Mouse (Mus musculus) liver, embryonic 16.5 days (tissue): ENCODE measurements around the gene Tnpo2. TPM values are rescaled to one million over a fixed set of nuclear protein-coding genes. Genes with fewer than 3 reads are reported as not detected.

Source experiments
- ATAC-seq: fragments of 200-750 bp; cut with Nextera tagmentation; 2 replicates; pipeline ENCODE4 v1.8.0; 2017; ENCODE audit warnings: low read depth, mild to moderate bottlenecking, moderate number of reproducible peaks, moderate library complexity
- H3K27ac ChIP-seq: fragments of 300-500 bp; sonication (generic); 2 replicates; pipeline ENCODE4 v1.5.1; 2014; ENCODE audit warnings: mild to moderate bottlenecking, low read length
- H3K27me3 ChIP-seq: fragments of 300-500 bp; sonication (generic); 2 replicates; pipeline ENCODE4 v1.6.1; 2014; ENCODE audit warnings: low read depth, low read length, mixed read lengths; ENCODE audit not compliant: control insufficient read depth, insufficient read depth
- H3K36me3 ChIP-seq: fragments of 300-500 bp; sonication (generic); 2 replicates; pipeline ENCODE4 v1.6.1; 2014; ENCODE audit warnings: mild to moderate bottlenecking; ENCODE audit not compliant: control insufficient read depth, insufficient read depth
- H3K4me1 ChIP-seq: fragments of 300-500 bp; sonication (generic); 2 replicates; pipeline ENCODE4 v1.6.1; 2014; ENCODE audit warnings: low read depth, low read length, mixed read lengths; ENCODE audit not compliant: control insufficient read depth
- H3K4me2 ChIP-seq: fragments of 300-500 bp; sonication (generic); 2 replicates; pipeline ENCODE4 v1.6.1; 2014; ENCODE audit warnings: low read depth, low read length, mixed read lengths
- H3K4me3 ChIP-seq: fragments of 300-500 bp; sonication (generic); 2 replicates; pipeline ENCODE4 v1.5.1; 2014; ENCODE audit warnings: low read depth, mild to moderate bottlenecking, low read length
- H3K9ac ChIP-seq: fragments of 300-500 bp; sonication (generic); 2 replicates; pipeline ENCODE4 v1.6.1; 2014; ENCODE audit warnings: low read depth, low read length
- H3K9me3 ChIP-seq: fragments of 300-500 bp; sonication (generic); replicated peaks from 2 replicates; pipeline ENCODE4 v1.6.1; 2016; ENCODE audit warnings: low read length; ENCODE audit not compliant: control insufficient read depth
- WGBS: fragments of 180-500 bp; shearing (Covaris S2); extraction: QIAGEN DNeasy Blood & Tissue Kit; methylation state at CpG from one replicate; pipeline ENCODE4 v1.1.7; 2014; ENCODE audit not compliant: insufficient replicate concordance; 5-methylcytosine and 5-hydroxymethylcytosine counted together
- polyA plus RNA-seq: library from polyadenylated mRNA; unstranded; fragments of >200 nt; fragmentation: Nextera tagmentation; extraction: Ambion mirVana; gene quantifications from 2 replicates; pipeline ENCODE4 v1.2.1, GENCODE M21; 2015

Tnpo2 gene
- polyA plus RNA-seq, 1 experiment from 2014 or later = 17.7 TPM

- peaks cover 39% of the 10 kb centered on the region for H3K4me1 ChIP-seq
- H3K9ac ChIP-seq = peak within 1 kb of the TSS; percentile 74
- H3K4me3 ChIP-seq = peak within 1 kb of the TSS; percentile 78
- peak within 1 kb of the TSS; percentile 91 for H3K4me2 ChIP-seq
- peak; percentile 89 for ATAC-seq
- peaks cover 9% of the 10 kb centered on the region for H3K36me3 ChIP-seq
- H3K9me3 ChIP-seq = no peaks in the 10 kb centered on the region
- peak within 1 kb of the TSS; percentile 45 for H3K27ac ChIP-seq
- no peaks in the 10 kb centered on the region for H3K27me3 ChIP-seq
- WGBS = under 1% methylated on average over 30 of the region's 30 CpGs
Observed at GRCm38 (mm10) chr8:85083108-85083813, 46.5 kb downstream of the Tnpo2 start, which contains the start of gene Man2b1. TSS of gene Man2b1 (plus strand) at chr8:85083270.

GRCm38 (mm10) chr8:85084633-85085032 is 47.9 kb downstream of the Tnpo2 start:
- peak overlapping the region; percentile 91 for H3K4me2 ChIP-seq
- 49% methylated on average over 8 of the region's 8 CpGs for WGBS
- H3K36me3 ChIP-seq = peaks cover 11% of the 10 kb centered on the region
- H3K4me3 ChIP-seq = peak overlapping the region; percentile 78
- no peak for ATAC-seq
- H3K9ac ChIP-seq = no peak overlapping the region
- no peaks in the 10 kb centered on the region for H3K27me3 ChIP-seq
- no peak overlapping the region for H3K27ac ChIP-seq
- peaks cover 32% of the 10 kb centered on the region for H3K4me1 ChIP-seq
- no peaks in the 10 kb centered on the region for H3K9me3 ChIP-seq

DNA sequence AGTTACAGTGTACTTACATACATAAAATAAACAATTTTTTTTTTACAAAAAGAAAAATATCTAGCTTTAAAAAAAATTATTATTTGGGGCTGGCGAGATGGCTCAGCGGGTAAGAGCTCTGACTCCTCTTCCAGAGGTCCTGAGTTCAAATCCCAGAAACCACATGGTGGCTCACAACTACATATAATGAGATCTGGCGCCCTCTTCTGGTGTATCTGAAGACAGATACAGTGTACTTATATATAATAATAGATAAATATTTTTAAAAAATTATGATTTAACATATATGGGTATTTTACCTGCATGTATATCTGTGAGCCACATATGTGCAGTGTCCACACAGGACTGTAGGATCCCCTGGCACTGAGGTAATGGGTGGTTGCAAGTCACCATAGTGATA is 49.5 kb downstream of the Tnpo2 start:
- H3K27ac ChIP-seq = no peak overlapping the region
- H3K36me3 ChIP-seq = peaks cover 11% of the 10 kb centered on the region
- H3K4me2 ChIP-seq = no peak overlapping the region
- WGBS = 70% methylated on average over 3 of the region's 3 CpGs
- no peak overlapping the region for H3K9ac ChIP-seq
- no peaks in the 10 kb centered on the region for H3K9me3 ChIP-seq
- ATAC-seq = no peak
- peaks cover 26% of the 10 kb centered on the region for H3K4me1 ChIP-seq
- no peaks in the 10 kb centered on the region for H3K27me3 ChIP-seq
- no peak overlapping the region for H3K4me3 ChIP-seq

DNA sequence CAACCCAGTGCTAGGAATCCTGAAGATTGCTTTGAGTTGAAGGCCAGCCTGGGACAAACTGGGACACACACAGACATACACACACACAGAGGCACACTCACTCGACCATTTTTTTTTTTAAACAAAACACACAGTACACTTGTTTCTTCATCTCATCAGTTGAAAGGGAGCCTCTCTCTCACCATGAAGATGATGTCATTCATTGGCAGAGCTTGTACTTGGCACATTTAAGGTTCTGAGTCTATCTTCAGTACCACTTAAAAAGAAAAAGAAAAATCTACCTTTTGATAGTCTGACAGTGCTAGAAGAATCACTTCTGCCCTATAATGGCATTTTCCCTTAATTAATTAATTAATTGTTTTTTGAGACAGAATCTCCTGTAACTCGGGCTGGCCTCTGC is 52.1 kb downstream of the Tnpo2 start:
- Histone ChIP-seq H3K4me2 (no peak overlapping the region), H3K9ac (no peak overlapping the region), H3K4me1 (peaks cover 6% of the 10 kb centered on the region), H3K9me3 (no peaks in the 10 kb centered on the region), H3K27me3 (no peaks in the 10 kb centered on the region), H3K27ac (no peak overlapping the region), H3K36me3 (peaks cover 11% of the 10 kb centered on the region), H3K4me3 (no peak overlapping the region)
- 61% methylated on average over 2 of the region's 2 CpGs for WGBS
- no peak for ATAC-seq

DNA sequence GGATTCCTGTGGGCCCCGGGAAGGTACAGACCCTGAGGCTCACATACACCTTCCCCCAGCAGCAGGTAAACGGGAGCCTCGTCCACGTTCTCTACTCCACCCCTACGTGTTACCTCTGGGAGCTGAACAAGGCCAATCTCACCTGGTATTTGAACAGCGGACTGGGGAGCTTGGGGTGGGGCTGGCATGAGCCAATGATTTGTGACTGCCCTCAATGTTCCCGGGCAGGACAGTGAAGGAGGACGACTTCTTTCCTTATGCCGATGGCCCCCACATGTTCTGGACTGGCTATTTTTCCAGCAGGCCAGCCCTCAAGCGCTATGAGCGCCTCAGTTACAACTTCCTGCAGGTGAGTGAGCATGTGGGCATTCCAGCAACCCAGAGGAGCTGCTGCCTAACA is 54.1 kb downstream of the Tnpo2 start:
- no peaks in the 10 kb centered on the region for H3K9me3 ChIP-seq
- no peak overlapping the region for H3K4me3 ChIP-seq
- WGBS = 85% methylated on average over 11 of the region's 11 CpGs
- no peak overlapping the region for H3K9ac ChIP-seq
- no peak for ATAC-seq
- no peaks in the 10 kb centered on the region for H3K4me1 ChIP-seq
- no peak overlapping the region for H3K27ac ChIP-seq
- no peaks in the 10 kb centered on the region for H3K27me3 ChIP-seq
- peaks cover 8% of the 10 kb centered on the region for H3K36me3 ChIP-seq
- no peak overlapping the region for H3K4me2 ChIP-seq

GRCm38 (mm10) chr8:85091526-85092090 is 54.9 kb downstream of the Tnpo2 start:
- no peaks in the 10 kb centered on the region for H3K27me3 ChIP-seq
- H3K36me3 ChIP-seq = peaks cover 8% of the 10 kb centered on the region
- 65% methylated on average over 21 of the region's 21 CpGs for WGBS
- H3K4me3 ChIP-seq = no peak overlapping the region
- no peak overlapping the region for H3K4me2 ChIP-seq
- ATAC-seq = no peak
- no peaks in the 10 kb centered on the region for H3K4me1 ChIP-seq
- no peaks in the 10 kb centered on the region for H3K9me3 ChIP-seq
- no peak overlapping the region for H3K27ac ChIP-seq
- no peak overlapping the region for H3K9ac ChIP-seq

DNA sequence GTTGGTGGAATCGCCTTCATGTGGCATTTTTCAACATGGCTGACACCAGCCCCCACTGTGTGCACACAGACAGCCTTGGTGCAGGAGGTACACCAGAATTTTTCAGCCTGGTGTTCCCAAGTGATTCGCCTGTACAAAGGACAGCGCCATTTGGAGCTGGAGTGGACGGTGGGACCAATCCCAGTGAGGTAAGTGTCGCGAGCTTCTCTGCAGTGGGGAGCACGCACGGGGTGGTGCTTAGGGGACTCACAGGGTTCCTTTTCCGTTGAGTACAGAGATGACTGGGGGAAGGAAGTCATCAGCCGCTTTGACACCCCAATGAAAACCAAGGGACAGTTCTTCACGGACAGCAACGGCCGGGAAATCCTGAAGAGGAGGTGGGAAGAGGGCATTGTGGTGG is 58.3 kb downstream of the Tnpo2 start:
- ATAC-seq = no peak
- Histone ChIP-seq H3K27ac (no peak overlapping the region), H3K4me2 (no peak overlapping the region), H3K9me3 (no peaks in the 10 kb centered on the region), H3K9ac (no peak overlapping the region), H3K4me1 (no peaks in the 10 kb centered on the region), H3K27me3 (no peaks in the 10 kb centered on the region), H3K4me3 (no peak overlapping the region), H3K36me3 (peaks cover 12% of the 10 kb centered on the region)
- 78% methylated on average over 13 of the region's 13 CpGs for WGBS

DNA sequence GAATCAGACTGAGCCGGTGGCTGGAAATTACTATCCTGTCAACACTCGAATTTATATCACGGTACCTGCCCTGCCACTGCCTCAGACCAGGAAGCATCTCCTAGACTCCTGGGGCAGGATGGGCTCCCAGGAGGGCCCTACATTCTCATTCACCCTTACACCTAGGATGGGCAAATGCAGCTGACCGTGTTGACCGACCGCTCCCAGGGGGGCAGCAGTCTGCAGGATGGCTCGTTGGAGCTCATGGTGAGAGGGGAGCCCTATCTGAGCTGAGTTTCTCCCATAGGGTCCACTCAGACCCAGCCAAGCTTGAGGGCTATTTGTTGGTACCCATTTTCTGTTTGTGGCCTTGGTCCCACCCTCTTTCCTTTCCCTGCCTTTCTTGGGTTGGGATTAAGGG is 58.9 kb downstream of the Tnpo2 start:
- Histone ChIP-seq H3K9ac (no peak overlapping the region), H3K9me3 (no peaks in the 10 kb centered on the region), H3K4me3 (no peak overlapping the region), H3K27ac (no peak overlapping the region), H3K27me3 (no peaks in the 10 kb centered on the region), H3K4me1 (no peaks in the 10 kb centered on the region), H3K4me2 (no peak overlapping the region), H3K36me3 (peaks cover 12% of the 10 kb centered on the region)
- WGBS = 83% methylated on average over 7 of the region's 7 CpGs
- ATAC-seq = no peak

DNA sequence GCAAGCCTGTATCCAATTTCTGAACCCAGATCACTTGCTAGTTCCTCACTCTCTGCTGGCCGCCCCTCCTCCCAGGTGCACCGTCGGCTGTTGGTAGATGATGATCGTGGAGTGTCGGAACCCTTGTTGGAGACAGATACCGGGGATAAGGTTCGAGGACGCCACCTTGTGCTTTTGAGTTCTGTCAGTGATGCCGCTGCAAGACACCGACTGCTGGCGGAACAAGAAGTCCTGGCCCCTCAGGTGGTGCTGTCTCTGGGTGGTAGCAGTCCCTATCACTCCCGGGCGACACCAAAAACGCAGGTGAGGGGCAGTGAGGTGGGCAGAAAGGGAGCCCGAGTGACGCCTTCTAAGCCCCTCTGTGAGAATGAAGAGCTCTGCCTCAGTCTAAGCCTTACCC is 59.5 kb downstream of the Tnpo2 start:
- WGBS = 81% methylated on average over 16 of the region's 16 CpGs
- Histone ChIP-seq H3K9me3 (no peaks in the 10 kb centered on the region), H3K4me3 (no peak overlapping the region), H3K9ac (no peak overlapping the region), H3K27me3 (no peaks in the 10 kb centered on the region), H3K4me2 (no peak overlapping the region), H3K4me1 (no peaks in the 10 kb centered on the region), H3K27ac (no peak overlapping the region), H3K36me3 (peaks cover 12% of the 10 kb centered on the region)
- ATAC-seq = no peak
